Mouse (Mus musculus) brown adipose tissue, adult 24 weeks (tissue): ENCODE results near the gene Rhcg. TPM values are rescaled to one million over a fixed set of nuclear protein-coding genes. Genes with fewer than 3 reads are reported as not detected.
A peak's percentile ranks its signal among the peaks of the same experiment; 100 is the strongest.

Experiments
- H3K27ac ChIP-seq: fragments of 200-500 bp; replicated peaks from 2 replicates; pipeline ENCODE4 v1.5.1; 2012; ENCODE audit warnings: low read depth, mild to moderate bottlenecking, low read length
- H3K4me1 ChIP-seq: fragments of 200-500 bp; 2 replicates; pipeline ENCODE4 v1.6.1; 2012; ENCODE audit warnings: low read length, mixed read lengths; ENCODE audit not compliant: control insufficient read depth, insufficient read depth, insufficient read length
- H3K4me3 ChIP-seq: fragments of 200-500 bp; 2 replicates; pipeline ENCODE4 v1.5.1; 2012; ENCODE audit warnings: low read depth, mild to moderate bottlenecking, low read length, moderate library complexity; ENCODE audit not compliant: insufficient read depth
- polyA plus RNA-seq: library from polyadenylated mRNA; stranded (reverse); fragments of >200 nt; gene quantifications from 2 replicates; pipeline ENCODE4 v1.2.4, GENCODE M21; 2012; ENCODE audit not compliant: missing spikeins, insufficient read depth, insufficient read length

Gene Rhcg
- not detected in 2 replicates for polyA plus RNA-seq

DNA sequence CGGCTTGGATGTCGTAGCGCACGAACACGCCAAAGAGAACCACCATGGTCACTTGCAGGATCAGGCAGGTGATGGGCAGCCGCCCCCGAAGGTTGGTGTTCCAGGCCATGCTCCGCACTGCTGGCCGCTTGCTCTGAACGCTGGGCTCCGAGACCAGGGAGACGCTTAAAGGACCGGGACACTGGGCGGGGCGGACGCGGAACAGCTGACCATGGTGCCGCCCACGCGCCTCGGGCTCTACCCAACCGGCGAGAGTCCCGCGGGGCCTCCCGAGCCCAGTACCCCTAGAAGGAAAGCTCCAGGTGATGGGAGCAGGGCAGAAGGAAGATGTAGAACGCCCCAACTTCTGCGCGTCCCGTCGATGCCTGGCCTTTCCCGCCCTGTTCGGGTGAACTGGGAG is at the start of gene Rhcg:
Rhcg (minus strand) TSS at position 240 of the 400 bp plus-strand sequence.
- Histone ChIP-seq H3K27ac (no peak within 1 kb of the TSS), H3K4me3 (no peak within 1 kb of the TSS)

DNA sequence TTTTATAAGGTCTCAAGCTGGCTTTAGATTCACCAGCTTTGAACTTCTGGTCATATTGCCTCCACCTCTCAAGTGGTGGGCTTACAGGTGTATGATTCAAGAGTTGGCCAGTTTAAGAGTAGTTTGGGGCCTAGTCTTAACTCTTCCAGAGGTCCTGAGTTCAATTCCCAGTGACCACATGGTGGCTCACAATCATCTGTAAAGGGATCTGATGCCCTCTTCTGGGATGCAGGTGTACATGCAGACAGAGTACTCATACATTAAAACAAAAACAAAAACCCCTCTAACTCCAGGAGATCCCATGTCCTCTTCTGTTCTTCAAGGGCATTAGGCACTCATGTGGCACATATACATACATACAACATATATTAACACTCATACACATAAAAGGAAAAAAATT is 49.2 kb upstream of the Rhcg start:
- H3K27ac ChIP-seq, result no peak overlapping the region
- H3K4me1 ChIP-seq, result no peaks in the 10 kb centered on the region

More for the DNA sequence above, at the start of gene Rhcg:
- H3K4me1 ChIP-seq, result no peaks in the 10 kb centered on the region; the same call in 1 of the 2 replicates

GRCm38 (mm10) chr7:79661253-79661890 is 43.9 kb upstream of the Rhcg start:
- H3K4me3 ChIP-seq, result peak overlapping the region; percentile 60
- no peaks in the 10 kb centered on the region for H3K4me1 ChIP-seq
- H3K27ac ChIP-seq, result no peak overlapping the region

More for the DNA sequence above, 49.2 kb upstream of the Rhcg start:
- no peak overlapping the region for H3K4me3 ChIP-seq

GRCm38 (mm10) chr7:79660291-79661150 is 43.1 kb upstream of the Rhcg start:
- no peak overlapping the region for H3K27ac ChIP-seq
- no peaks in the 10 kb centered on the region for H3K4me1 ChIP-seq
- peak overlapping the region; percentile 60 for H3K4me3 ChIP-seq

DNA sequence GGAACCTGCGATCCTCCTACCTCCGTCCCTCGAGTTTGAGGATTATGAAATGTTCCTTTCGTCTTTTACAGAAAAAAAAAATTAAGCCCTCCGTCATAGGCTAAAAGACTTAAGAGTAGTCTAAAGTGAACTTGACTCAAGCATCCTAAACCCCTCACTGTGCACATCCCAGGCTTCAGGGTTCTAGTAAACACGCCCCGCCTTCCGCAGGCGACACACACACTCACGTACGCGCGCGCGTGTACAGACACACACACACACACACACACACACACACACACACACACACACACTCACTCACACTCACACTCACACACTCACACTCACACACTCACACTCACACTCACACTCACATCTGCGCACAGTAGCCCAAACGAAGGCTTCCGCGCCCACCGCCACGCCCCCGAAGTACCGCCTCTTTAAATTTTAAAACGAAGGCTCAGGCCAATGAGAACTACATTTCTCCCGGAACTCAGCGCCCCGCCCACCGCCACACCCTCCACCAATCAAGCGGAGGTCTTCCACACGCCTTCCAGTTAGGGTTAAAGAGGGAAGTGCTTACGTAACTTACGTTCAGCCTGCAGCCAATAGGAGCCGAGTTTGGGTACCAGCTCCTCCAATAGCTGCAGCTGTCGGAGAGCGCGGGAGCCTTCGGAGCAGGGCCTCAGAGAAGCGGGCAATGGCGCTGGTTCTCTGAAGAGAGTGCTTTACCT is 42.3 kb upstream of the Rhcg start, which contains the start of gene Ticrr:
Ticrr (plus strand) TSS at position 619 of the 713 bp plus-strand sequence.
- Histone ChIP-seq H3K4me3 (peak within 1 kb of the TSS; percentile 64), H3K27ac (no peak within 1 kb of the TSS)

GRCm38 (mm10) chr7:79654586-79654985 is 37.1 kb upstream of the Rhcg start:
- no peaks in the 10 kb centered on the region for H3K4me1 ChIP-seq
- no peak overlapping the region for H3K4me3 ChIP-seq

More for the DNA sequence above, 42.3 kb upstream of the Rhcg start, which contains the start of gene Ticrr:
- no peaks in the 10 kb centered on the region for H3K4me1 ChIP-seq

DNA sequence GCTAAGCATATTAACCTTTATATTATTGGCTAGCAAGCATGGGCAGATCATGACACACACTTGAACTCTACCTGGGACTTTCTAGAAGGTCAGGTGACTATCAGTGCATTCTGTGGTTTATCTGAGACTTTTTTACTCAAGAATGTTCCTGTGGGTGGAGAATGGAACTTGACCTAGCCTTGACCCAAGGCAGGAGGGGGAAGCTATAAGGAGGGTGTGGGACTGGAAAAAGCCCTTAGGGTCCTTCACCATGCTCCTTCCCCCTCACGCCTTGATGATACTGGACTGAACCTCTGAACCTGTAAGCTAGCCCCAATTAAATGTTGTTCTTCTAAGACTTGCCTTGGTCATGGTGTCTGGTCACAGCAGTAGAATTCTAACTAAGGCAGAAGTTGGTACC is 36.7 kb upstream of the Rhcg start:
- Histone ChIP-seq H3K27ac (no peak overlapping the region), H3K4me3 (no peak overlapping the region), H3K4me1 (no peaks in the 10 kb centered on the region)

More at GRCm38 (mm10) chr7:79654586-79654985, 37.1 kb upstream of the Rhcg start:
- H3K27ac ChIP-seq, result no peak overlapping the region

GRCm38 (mm10) chr7:79649005-79649404 is 31.5 kb upstream of the Rhcg start:
- Histone ChIP-seq H3K4me3 (no peak overlapping the region), H3K27ac (no peak overlapping the region), H3K4me1 (no peaks in the 10 kb centered on the region)

DNA sequence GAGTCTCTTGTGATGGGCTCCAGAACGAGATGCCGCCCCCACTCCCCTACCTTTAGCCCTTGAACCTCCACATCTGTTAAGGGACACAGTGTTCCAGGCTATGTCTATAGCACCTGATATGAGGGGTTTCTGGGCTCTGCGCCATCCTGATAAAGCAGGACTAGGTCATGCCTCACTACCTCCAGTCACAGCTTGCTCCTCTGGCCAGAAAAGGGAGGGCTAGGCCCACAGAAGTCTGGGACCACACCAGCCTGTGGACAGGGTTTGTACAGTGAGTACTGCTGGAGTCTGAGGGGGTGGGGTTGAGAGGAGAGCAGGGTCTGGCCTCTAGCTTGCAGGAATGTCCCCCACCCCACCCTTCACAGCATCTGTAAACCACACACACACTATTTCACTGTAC is 29.8 kb upstream of the Rhcg start:
- Histone ChIP-seq H3K4me3 (no peak overlapping the region), H3K27ac (no peak overlapping the region)

DNA sequence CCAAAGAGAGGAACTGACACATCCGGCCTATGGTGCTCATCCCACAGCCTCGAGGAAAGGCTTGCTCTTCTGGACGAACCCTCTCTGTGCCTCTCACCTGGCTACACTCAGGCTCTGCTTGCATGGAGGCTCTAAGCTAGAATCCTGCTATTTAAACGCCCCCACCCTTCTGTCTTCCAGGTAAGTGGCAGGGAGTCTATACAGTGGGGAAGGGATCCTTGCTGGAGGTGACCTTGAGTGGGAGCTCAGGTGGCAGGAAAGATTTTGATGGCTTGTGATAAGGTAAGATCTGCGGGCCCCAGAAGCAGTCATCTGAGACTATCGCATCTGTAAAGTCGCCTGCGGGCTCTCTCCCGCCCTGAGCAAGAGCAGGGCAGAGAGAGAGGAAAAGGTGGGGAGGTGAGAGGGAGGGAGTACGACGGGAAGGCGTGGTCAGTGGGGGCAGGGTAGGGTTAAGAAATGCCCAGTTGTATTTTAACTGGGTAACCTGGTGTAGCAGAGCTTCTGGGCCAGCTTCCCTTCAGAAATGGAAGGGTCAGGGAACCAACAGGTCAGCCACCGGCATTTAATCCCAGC is 14.4 kb upstream of the Rhcg start:
- no peak overlapping the region for H3K4me3 ChIP-seq
- no peaks in the 10 kb centered on the region for H3K4me1 ChIP-seq
- no peak overlapping the region for H3K27ac ChIP-seq

More for the DNA sequence above, 29.8 kb upstream of the Rhcg start:
- H3K4me1 ChIP-seq, result no peaks in the 10 kb centered on the region

DNA sequence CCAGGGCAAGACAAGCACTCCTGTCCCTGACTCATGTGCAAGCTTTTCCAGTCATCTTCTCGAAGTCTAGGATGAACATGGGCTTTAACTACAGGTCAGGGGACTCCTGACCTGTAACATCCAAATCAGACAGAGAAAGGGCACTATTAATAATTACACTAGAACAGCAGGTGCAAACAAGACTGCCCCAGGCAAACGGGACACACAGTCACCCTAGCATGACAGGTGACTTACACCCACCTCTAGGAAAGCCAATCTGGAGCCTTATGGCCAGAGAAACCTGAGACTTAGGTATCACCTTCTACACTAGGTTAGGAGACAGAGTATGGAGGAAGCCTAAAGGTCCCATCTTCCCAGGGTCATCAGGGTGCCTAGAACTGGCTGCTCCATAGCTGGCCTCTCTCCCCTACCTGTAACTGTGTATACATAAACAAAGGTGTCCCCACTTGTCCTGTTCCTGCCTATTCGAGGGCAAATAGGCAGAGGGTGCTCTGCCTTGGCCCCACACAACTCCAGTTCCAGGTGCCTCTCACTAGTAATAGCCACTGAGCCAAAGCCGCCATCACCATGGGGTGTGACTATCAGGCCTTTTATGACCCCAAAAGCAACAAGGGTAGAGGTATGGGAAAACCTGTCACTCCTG is 10.9 kb upstream of the Rhcg start:
- no peak overlapping the region for H3K27ac ChIP-seq
- no peaks in the 10 kb centered on the region for H3K4me1 ChIP-seq
- H3K4me3 ChIP-seq, result no peak overlapping the region

DNA sequence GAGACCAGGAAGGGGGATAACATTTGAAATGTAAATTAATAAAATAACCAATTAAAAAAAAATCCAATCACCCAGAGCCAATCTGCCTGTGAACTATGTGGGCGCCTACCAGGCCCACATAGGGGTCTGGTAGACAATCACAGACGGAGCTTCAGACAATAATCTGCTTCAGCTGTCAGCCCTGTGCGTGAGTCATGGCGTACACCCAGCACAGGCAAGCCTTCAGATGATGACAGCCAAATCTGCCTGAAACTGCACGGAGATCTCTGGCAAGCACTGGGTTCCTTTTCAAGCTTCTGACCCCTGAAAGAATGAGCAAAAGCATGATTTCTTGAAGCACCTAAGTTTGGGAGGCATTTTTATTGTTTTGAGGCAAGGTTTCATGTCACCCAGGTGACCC is 8.7 kb upstream of the Rhcg start:
- no peak overlapping the region for H3K27ac ChIP-seq
- no peak overlapping the region for H3K4me3 ChIP-seq
- H3K4me1 ChIP-seq, result no peaks in the 10 kb centered on the region

DNA sequence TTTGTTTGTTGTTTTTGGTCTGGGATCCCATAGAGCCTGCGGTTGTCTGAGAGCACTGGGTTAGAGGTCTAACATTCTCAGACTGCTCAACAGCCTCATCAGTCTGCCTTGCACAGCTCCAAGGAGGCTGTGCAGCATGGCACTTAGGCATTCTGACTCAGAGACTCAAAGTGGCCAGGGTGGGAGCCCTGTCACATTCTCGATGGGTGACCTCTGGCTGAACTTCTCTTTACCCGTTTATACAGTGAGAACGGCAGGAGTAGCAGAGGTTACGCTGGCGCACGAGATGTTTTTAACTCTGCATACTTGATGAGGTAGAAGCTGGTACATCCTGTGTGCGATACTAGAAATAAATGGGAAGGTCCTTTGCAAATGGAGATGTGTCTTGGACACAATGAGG is 5.6 kb upstream of the Rhcg start:
- no peak overlapping the region for H3K4me3 ChIP-seq
- H3K4me1 ChIP-seq, result no peaks in the 10 kb centered on the region
- no peak overlapping the region for H3K27ac ChIP-seq

DNA sequence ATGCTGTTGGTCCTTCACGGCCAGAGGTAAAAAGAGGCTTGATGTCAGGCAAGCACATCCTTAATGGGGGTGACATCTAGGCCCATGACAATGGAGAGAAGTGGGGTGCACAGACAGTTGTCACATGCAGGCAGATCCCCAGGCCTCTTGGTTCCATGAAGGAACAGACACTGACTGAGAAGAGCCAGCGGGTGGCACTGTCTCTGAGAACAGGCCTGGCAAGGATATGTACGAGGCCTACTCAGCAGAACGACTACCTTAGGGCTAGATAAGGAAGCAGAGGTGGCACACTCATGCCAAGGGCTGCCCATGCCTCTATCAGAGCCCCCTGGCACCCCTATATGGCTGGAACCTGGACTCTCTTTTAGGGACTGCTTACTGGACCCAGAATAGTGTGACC is 2.0 kb upstream of the Rhcg start:
- Histone ChIP-seq H3K27ac (no peak overlapping the region), H3K4me1 (no peaks in the 10 kb centered on the region; the same call in 1 of the 2 replicates)

More for the DNA sequence above, 2.0 kb upstream of the Rhcg start:
- H3K4me3 ChIP-seq, result no peak overlapping the region
